Mouse (Mus musculus) ES-E14 (cell line): Measurements from ENCODE around the gene Rabepk. TPM values are rescaled to one million over a fixed set of nuclear protein-coding genes. Genes with fewer than 3 reads are reported as not detected.
"Not testable (repeated sequence)": the region's sequence is repeated elsewhere in the genome, so short reads cannot be mapped to it uniquely, and the experiment has no call there.

Experiments
- DNase-seq: peaks from one replicate; pipeline ENCODE4 v3.0.0-alpha.2; 2013; ENCODE audit warnings: low read depth, low spot score
- H3K27ac ChIP-seq: 2 replicates; pipeline ENCODE4 v1.5.1; 2012; ENCODE audit warnings: low read depth, mild to moderate bottlenecking, low read length, moderate library complexity, mixed read lengths; ENCODE audit not compliant: poor library complexity, insufficient read depth, severe bottlenecking
- H3K36me3 ChIP-seq: 2 replicates; pipeline ENCODE4 v1.6.1; 2012; ENCODE audit warnings: mild to moderate bottlenecking, low read length, moderate library complexity, mixed read lengths; ENCODE audit not compliant: control insufficient read depth, poor library complexity, insufficient read depth, severe bottlenecking
- H3K4me1 ChIP-seq, 2 experiments: fragments of 150-350 bp in 1 of 2; sonication (generic) in 1 of 2; 2 replicates each; pipeline ENCODE4 v1.6.1; 2012; ENCODE audit warnings: low read length in 2 of 2, mild to moderate bottlenecking in 1 of 2, mixed read lengths in 1 of 2; ENCODE audit not compliant: control insufficient read depth in 2 of 2, insufficient read depth in 2 of 2, poor library complexity in 1 of 2
- H3K4me3 ChIP-seq, 2 experiments: fragments of 150-350 bp in 1 of 2; sonication (generic) in 1 of 2; 2 replicates each; pipeline ENCODE4 v1.5.1; 2012; ENCODE audit warnings: low read length in 2 of 2, low read depth in 1 of 2, mild to moderate bottlenecking in 1 of 2, mixed read lengths in 1 of 2; ENCODE audit not compliant: insufficient read depth in 1 of 2, poor library complexity in 1 of 2, severe bottlenecking in 1 of 2
- H3K9ac ChIP-seq: 2 replicates; pipeline ENCODE4 v1.6.1; 2012; ENCODE audit warnings: low read depth, mild to moderate bottlenecking, low read length, mixed read lengths; ENCODE audit not compliant: poor library complexity, insufficient read depth, severe bottlenecking
- H3K9me3 ChIP-seq: fragments of 150-350 bp; sonication (generic); 2 replicates; pipeline ENCODE4 v1.6.1; 2012; ENCODE audit warnings: low read depth, mild to moderate bottlenecking, low read length; ENCODE audit not compliant: control insufficient read depth, insufficient read depth
- CHD2 ChIP-seq: IDR thresholded peaks from 2 replicates; pipeline ENCODE4 v1.6.1; 2014; ENCODE audit warnings: mild to moderate bottlenecking, low read depth, low read length, inconsistent platforms
- HCFC1 ChIP-seq: IDR thresholded peaks from 2 replicates; pipeline ENCODE4 v1.6.1; 2012; ENCODE audit warnings: low read length, inconsistent platforms, borderline replicate concordance; ENCODE audit not compliant: insufficient read depth
- MAFK ChIP-seq: IDR thresholded peaks from 2 replicates; pipeline ENCODE4 v1.6.1; 2014; ENCODE audit warnings: mild to moderate bottlenecking, low read depth, low read length, inconsistent platforms; ENCODE audit not compliant: insufficient read depth
- ZC3H11A ChIP-seq: IDR thresholded peaks from 2 replicates; pipeline ENCODE4 v1.6.1; 2012; ENCODE audit warnings: low read depth, mild to moderate bottlenecking, inconsistent platforms, low read length, borderline replicate concordance
- ZNF384 ChIP-seq: IDR thresholded peaks from 2 replicates; pipeline ENCODE4 v1.6.1; 2012; ENCODE audit warnings: low read depth, low read length, inconsistent platforms
- in situ Hi-C, 2 experiments: fragments of 600-800 bp; cut with MboI; formaldehyde crosslinking; loops; one replicate each; pipeline ENCODE4 v1.15.1; 2025; ENCODE audit warnings: low sequenced_read_pairs in 2 of 2, inconsistent platforms in 1 of 2; ENCODE audit not compliant: unreplicated experiment in 2 of 2
- total RNA-seq: library from RNA; depleted of rRNA; stranded (reverse); fragments of 300-350 nt; gene quantifications from 2 replicates; pipeline ENCODE4 v1.2.3, GENCODE M21; 2012; rRNA removed

The Rabepk gene
- 32.7 and 34.7 TPM in 2 replicates for total RNA-seq

DNA sequence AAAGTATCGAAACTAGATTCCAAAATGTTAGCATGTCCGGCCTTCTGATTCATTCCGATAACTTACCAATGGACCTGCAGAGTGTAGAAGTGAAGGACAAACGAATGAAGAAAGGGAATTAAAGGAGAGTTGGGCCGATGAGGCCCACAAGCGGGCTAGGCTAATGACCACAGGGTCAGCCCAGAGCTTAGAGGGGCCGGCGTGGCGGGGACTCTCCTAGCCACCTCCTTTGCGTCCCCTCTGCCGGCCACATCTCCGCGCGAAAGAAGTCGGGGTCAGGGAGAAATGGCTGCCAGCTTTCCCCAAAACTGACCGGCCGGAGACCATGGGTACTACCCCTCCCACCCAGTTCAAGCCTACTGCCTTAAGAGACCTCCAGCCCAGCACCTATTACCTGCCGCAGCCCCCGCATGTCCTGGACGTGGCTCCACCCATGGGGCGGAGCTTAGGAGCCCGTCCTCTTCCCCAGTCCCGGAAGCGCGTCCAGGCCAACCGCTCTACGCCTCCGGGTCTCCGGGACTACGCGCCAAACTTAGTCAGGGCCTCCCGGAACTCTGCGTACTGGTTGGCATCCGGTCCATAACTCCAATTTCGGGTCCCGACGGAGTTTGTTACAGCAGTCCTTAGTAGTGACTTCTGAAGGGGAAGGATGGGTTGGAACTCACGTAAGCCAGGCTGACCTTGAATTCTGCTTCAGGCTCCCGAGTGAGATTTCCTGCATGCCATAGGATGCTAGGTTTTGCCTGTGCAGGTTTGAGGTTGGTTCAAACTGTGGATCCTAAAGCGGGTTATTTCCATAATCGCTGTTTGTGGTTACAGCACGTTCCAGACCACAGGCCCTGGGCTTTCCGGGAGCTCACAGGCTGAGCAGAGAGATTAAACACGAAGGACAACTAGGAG is at the start of gene Rabepk:
Gene Rabepk (minus strand): TSS at position 556 of the 900 bp plus-strand sequence.
- Histone ChIP-seq H3K9me3 (no peaks in the 10 kb centered on the region), H3K27ac (0 out of 2 replicates have a peak within 1 kb of the TSS, but pooled peaks have one; percentile 14), H3K4me1 (no peaks in the 10 kb centered on the region), H3K9ac (peak within 1 kb of the TSS; percentile 83), H3K36me3 (peaks cover 4% of the 10 kb centered on the region; the same call in 1 of the 2 replicates), H3K4me3 (peak within 1 kb of the TSS; percentile 79 to 88)
- in situ Hi-C loops, result no loop called here
- peak; percentile 82 for DNase-seq
- TF ChIP-seq HCFC1 (peak; percentile 57; the same call in 1 of the 2 replicates), ZNF384 (no peak)

DNA sequence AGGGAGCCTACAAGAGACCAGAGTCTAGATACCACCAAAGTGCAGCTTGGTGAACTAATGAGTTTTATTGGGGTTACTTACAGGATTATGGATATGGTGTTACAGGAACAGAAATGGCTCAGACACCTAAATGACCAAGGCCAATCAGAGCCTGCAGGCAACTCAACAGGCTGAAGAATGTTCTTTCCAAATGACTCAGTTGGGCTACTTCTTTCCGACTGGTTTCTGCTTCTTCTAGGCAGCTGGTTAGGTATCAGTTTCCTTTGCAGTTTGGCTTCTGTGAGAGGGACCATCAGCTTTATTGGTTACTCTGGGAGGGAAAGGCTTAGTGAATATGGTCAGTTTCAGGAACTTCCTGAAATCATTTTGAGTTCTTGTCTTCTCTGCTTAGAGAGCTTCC is 48.0 kb upstream of the Rabepk start:
- DNase-seq, result no peak
- no peak overlapping the region for H3K9ac ChIP-seq
- H3K27ac ChIP-seq, result no peak overlapping the region
- peaks cover 0 to 5% of the 10 kb centered on the region in 2 experiments; a peak in 2 of 4 replicates for H3K4me1 ChIP-seq
- H3K36me3 ChIP-seq, result peaks cover 12% of the 10 kb centered on the region
- no peaks in the 10 kb centered on the region for H3K9me3 ChIP-seq
- no peak overlapping the region for H3K4me3 ChIP-seq
- in situ Hi-C loops, result loop anchor here in 1 of 2 experiments (25.0 kb wide), 1 partner anchor 265 kb away; the partner anchor contains the start of genes AI182371 and Cntrl
- no peak for TF ChIP-seq CHD2
- TF ChIP-seq ZNF384, result no peak
- TF ChIP-seq MAFK, result no peak
- TF ChIP-seq ZC3H11A, result no peak
- no peak for TF ChIP-seq HCFC1

DNA sequence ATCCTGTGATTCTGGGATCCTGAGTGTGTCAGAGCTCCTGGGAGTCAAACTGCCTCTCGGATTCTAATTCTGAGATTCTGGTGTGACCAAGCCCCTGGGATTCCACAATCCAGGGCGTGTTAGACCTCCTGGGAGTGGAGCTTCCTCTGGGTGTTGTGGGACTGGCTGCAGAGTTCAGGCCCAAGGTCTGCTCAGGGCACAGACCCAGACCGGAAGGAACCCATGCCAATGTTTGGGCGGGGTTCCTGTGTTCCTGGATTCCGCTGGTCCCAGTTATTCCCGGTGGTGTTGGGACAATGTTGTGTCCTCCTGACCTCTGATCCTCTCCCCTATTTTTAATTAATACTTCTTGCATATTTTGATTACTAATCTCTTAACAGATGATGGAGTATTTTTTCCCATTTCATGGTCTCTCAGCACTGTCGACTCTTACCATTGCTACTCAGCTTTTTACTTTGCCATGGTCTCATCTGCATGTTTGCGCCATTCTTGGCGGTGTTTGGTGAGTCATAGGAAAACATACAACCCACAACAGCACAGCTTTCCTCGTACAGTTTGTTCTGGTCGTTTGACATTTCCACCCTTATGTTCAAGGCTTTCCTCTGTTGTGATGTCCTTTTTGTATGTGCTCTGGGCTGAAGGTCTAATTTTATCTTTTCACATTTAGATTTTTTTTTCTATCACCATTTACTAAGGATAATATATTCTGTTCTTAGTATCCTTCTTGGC is 43.7 kb upstream of the Rabepk start:
- H3K27ac ChIP-seq, result no peak overlapping the region
- H3K4me1 ChIP-seq, result peaks cover 0 to 5% of the 10 kb centered on the region in 2 experiments; a peak in 2 of 4 replicates
- no peak overlapping the region for H3K4me3 ChIP-seq
- TF ChIP-seq ZNF384, result no peak
- TF ChIP-seq CHD2, result no peak
- no peak for TF ChIP-seq MAFK
- TF ChIP-seq ZC3H11A, result no peak
- TF ChIP-seq HCFC1, result no peak
- no peak overlapping the region for H3K9ac ChIP-seq
- no peaks in the 10 kb centered on the region for H3K36me3 ChIP-seq
- no peaks in the 10 kb centered on the region for H3K9me3 ChIP-seq
- in situ Hi-C loops, result loop anchor here in 1 of 2 experiments (25.0 kb wide), 1 partner anchor 269 kb away; the partner anchor contains the start of genes AI182371 and Cntrl
- no peak for DNase-seq

DNA sequence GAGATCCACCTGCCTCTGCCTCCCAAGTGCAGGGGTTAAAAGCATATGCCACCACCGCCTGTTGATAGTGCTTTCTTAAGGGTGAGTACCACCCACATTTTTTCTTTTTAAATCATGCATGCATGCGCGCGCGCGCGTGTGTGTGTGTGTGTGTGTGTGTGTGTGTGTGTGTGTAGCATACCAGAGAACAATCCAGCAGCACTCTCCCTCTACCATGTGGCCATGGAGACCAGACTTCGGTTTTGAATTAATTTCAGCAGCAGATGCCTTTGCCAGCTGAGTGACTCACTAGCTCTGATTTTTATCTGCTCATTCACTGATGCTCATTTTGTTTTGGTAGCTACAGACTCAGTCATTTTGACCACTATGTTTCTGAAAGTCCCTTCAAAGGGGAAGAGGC is 42.0 kb upstream of the Rabepk start:
- Histone ChIP-seq H3K36me3 (no peaks in the 10 kb centered on the region), H3K27ac (no peak overlapping the region), H3K4me1 (peaks cover under 1 to 5% of the 10 kb centered on the region in 2 experiments; a peak in 3 of 4 replicates), H3K4me3 (no peak overlapping the region), H3K9me3 (no peaks in the 10 kb centered on the region), H3K9ac (no peak overlapping the region)
- TF ChIP-seq MAFK (no peak), CHD2 (no peak), ZNF384 (no peak), ZC3H11A (no peak), HCFC1 (no peak)
- in situ Hi-C loops, result loop anchor here in 1 of 2 experiments (25.0 kb wide), 1 partner anchor 271 kb away; the partner anchor contains the start of genes AI182371 and Cntrl
- DNase-seq, result no peak

DNA sequence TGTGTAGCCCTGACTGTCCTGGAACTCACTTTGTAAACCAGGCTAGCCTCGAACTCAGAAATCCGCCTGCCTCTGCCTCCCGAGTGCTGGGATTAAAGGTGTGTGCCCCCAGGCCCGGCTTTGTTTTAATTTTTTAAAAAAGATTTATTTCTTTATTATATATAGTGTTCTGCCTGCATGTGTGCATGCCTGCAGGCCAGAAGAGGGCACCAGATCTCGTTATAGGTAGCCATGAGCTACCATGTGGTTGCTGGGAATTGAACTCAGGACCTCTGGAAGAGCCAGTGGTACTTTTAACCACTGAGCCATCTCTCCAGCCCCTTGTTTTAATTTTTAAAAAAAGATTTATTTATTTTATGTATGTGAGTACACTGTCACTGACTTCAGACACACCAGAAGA is 40.4 kb upstream of the Rabepk start:
- in situ Hi-C loops, result loop anchor here in 1 of 2 experiments (25.0 kb wide), 1 partner anchor 272 kb away; the partner anchor contains the start of genes AI182371 and Cntrl
- DNase-seq, H3K9me3 ChIP-seq, H3K9ac ChIP-seq, H3K36me3 ChIP-seq, H3K4me1 ChIP-seq, H3K4me3 ChIP-seq, H3K27ac ChIP-seq: not testable (repeated sequence)
